Mouse (Mus musculus) MEL (cell line): Measurements from ENCODE around the gene 4931406P16Rik. TPM values are rescaled to one million over a fixed set of nuclear protein-coding genes. Genes with fewer than 3 reads are reported as not detected.

Experiments used
- DNase-seq: peaks from one replicate; pipeline ENCODE4 v3.0.0; 2011; ENCODE audit warnings: low read depth, low spot score
- H3K27ac ChIP-seq: 2 replicates; pipeline ENCODE4 v1.5.1; 2012; ENCODE audit warnings: low read depth, mild to moderate bottlenecking, control low read depth, low read length, moderate library complexity; ENCODE audit not compliant: control insufficient read depth
- H3K27me3 ChIP-seq, 2 experiments: fragments of 150-350 bp in 1 of 2; sonication (generic) in 1 of 2; 2 replicates each; pipeline ENCODE4 v1.6.1; 2012; ENCODE audit warnings: low read length in 2 of 2, mild to moderate bottlenecking in 2 of 2, improper control_type of control experiment in 1 of 2, moderate library complexity in 1 of 2; ENCODE audit not compliant: insufficient read depth in 2 of 2, control insufficient read depth in 1 of 2
- H3K36me3 ChIP-seq, 2 experiments: 2 replicates each; pipeline ENCODE4 v1.6.1; 2012 to 2014; ENCODE audit warnings: low read length in 2 of 2, improper control_type of control experiment in 1 of 2, inconsistent platforms in 1 of 2, mild to moderate bottlenecking in 1 of 2; ENCODE audit not compliant: insufficient read depth in 2 of 2, control insufficient read depth in 1 of 2
- H3K4me1 ChIP-seq, 2 experiments: fragments of 150-350 bp in 1 of 2; sonication (generic) in 1 of 2; 2 replicates each; pipeline ENCODE4 v1.6.1; 2012; ENCODE audit warnings: low read length in 2 of 2, improper control_type of control experiment in 1 of 2, mild to moderate bottlenecking in 1 of 2; ENCODE audit not compliant: insufficient read depth in 2 of 2, control insufficient read depth in 1 of 2
- H3K4me3 ChIP-seq, 2 experiments: fragments of 150-350 bp in 1 of 2; sonication (generic) in 1 of 2; 2 replicates each; pipeline ENCODE4 v1.5.1; 2012; ENCODE audit warnings: low read depth in 2 of 2, low read length in 2 of 2, mild to moderate bottlenecking in 2 of 2, moderate library complexity in 2 of 2, control low read depth in 1 of 2, improper control_type of control experiment in 1 of 2; ENCODE audit not compliant: control insufficient read depth in 1 of 2, insufficient read depth in 1 of 2
- H3K79me2 ChIP-seq: 2 replicates; pipeline ENCODE4 v1.6.1; 2012; ENCODE audit warnings: mild to moderate bottlenecking, low read length, moderate library complexity; ENCODE audit not compliant: control insufficient read depth, poor library complexity, insufficient read depth
- H3K9ac ChIP-seq: 2 replicates; pipeline ENCODE4 v1.6.1; 2012; ENCODE audit warnings: low read depth, mild to moderate bottlenecking, control low read depth, low read length, moderate library complexity; ENCODE audit not compliant: control insufficient read depth, poor library complexity, severe bottlenecking
- H3K9me3 ChIP-seq: fragments of 150-350 bp; sonication (generic); replicated peaks from 2 replicates; pipeline ENCODE4 v1.6.1; 2012; ENCODE audit warnings: mild to moderate bottlenecking, low read length, improper control_type of control experiment, moderate library complexity; ENCODE audit not compliant: insufficient read depth
- BHLHE40 ChIP-seq: IDR thresholded peaks from 2 replicates; pipeline ENCODE4 v1.6.1; 2012; ENCODE audit warnings: low read depth, mild to moderate bottlenecking, inconsistent platforms, low read length, improper control_type of control experiment, borderline replicate concordance
- CTCF ChIP-seq, 3 experiments: IDR thresholded peaks in 2 of 3; conservative IDR thresholded peaks in 1 of 3; 2 replicates each; pipeline ENCODE4 v1.5.1; 2011 to 2012; ENCODE audit warnings: low read length in 3 of 3, low read depth in 2 of 3, mild to moderate bottlenecking in 2 of 3, improper control_type of control experiment in 1 of 3, inconsistent platforms in 1 of 3, mixed read lengths in 1 of 3, moderate library complexity in 1 of 3; ENCODE audit not compliant: control insufficient read depth in 1 of 3, insufficient read depth in 1 of 3, poor library complexity in 1 of 3, severe bottlenecking in 1 of 3
- ELF1 ChIP-seq: IDR thresholded peaks from 2 replicates; pipeline ENCODE4 v1.6.1; 2014; ENCODE audit warnings: low read depth, mild to moderate bottlenecking, inconsistent platforms, low read length, improper control_type of control experiment, moderate library complexity
- JUND ChIP-seq: IDR thresholded peaks from 2 replicates; pipeline ENCODE4 v1.6.1; 2011; ENCODE audit warnings: low read depth, mild to moderate bottlenecking, improper control_type of control experiment, low read length
- MAFK ChIP-seq: IDR thresholded peaks from 2 replicates; pipeline ENCODE4 v1.6.1; 2011; ENCODE audit warnings: low read depth, mild to moderate bottlenecking, low read length, improper control_type of control experiment, borderline replicate concordance
- MYB ChIP-seq: IDR thresholded peaks from 2 replicates; pipeline ENCODE4 v1.6.1; 2011; ENCODE audit warnings: mild to moderate bottlenecking, low read depth, low read length, improper control_type of control experiment
- RAD21 ChIP-seq: IDR thresholded peaks from 2 replicates; pipeline ENCODE4 v1.6.1; 2011; ENCODE audit warnings: mild to moderate bottlenecking, low read depth, low read length, improper control_type of control experiment
- SIN3A ChIP-seq: IDR thresholded peaks from 2 replicates; pipeline ENCODE4 v1.6.1; 2012; ENCODE audit warnings: low read length, improper control_type of control experiment, inconsistent platforms
- SMC3 ChIP-seq: IDR thresholded peaks from 2 replicates; pipeline ENCODE4 v1.6.1; 2011; ENCODE audit warnings: low read depth, low read length, improper control_type of control experiment
- UBTF ChIP-seq: IDR thresholded peaks from 2 replicates; pipeline ENCODE4 v1.6.1; 2012; ENCODE audit warnings: low read depth, mild to moderate bottlenecking, inconsistent platforms, low read length, improper control_type of control experiment, moderate library complexity, borderline replicate concordance; ENCODE audit not compliant: insufficient read depth
- USF2 ChIP-seq, 2 experiments: IDR thresholded peaks; 2 replicates each; pipeline ENCODE4 v1.6.1; 2011 to 2012; ENCODE audit warnings: improper control_type of control experiment in 2 of 2, low read length in 2 of 2, borderline replicate concordance in 1 of 2, inconsistent platforms in 1 of 2, low read depth in 1 of 2, mild to moderate bottlenecking in 1 of 2; ENCODE audit not compliant: insufficient read depth in 1 of 2
- polyA plus RNA-seq, 2 experiments: library from polyadenylated mRNA; stranded (reverse) in 1 of 2; unstranded in 1 of 2; fragments of >175 nt in 1 of 2; fragments of >200 nt in 1 of 2; gene quantifications; 2 replicates each; pipeline versions ENCODE4 v1.2.1 to v1.2.4; 2012; ENCODE audit warnings: low replicate concordance in 2 of 2, low read depth in 1 of 2; ENCODE audit not compliant: insufficient read length in 2 of 2, insufficient read depth in 1 of 2, missing spikeins in 1 of 2
- total RNA-seq: library from RNA; depleted of rRNA; stranded (reverse); fragments of 300-350 nt; gene quantifications from 2 replicates; pipeline ENCODE4 v1.2.3, GENCODE M21; 2012

Gene 4931406P16Rik
- total and polyA plus RNA-seq, 3 experiments, result 7.8 to 18.0 TPM; not detected in 1

GRCm38 (mm10) chr7:34313443-34313875 lies at the start of gene 4931406P16Rik (continued):
- TF ChIP-seq BHLHE40, result peak; percentile 45; the same call in 1 of the 2 replicates
- no peak for TF ChIP-seq UBTF
- TF ChIP-seq, all 39 proteins: peak for 12

GRCm38 (mm10) chr7:34355629-34356028 lies 42.3 kb upstream of the 4931406P16Rik start:
- H3K36me3 ChIP-seq, result peaks cover 3 to 49% of the 10 kb centered on the region in 2 experiments; a peak in 2 of 4 replicates
- H3K27me3 ChIP-seq, result no peaks in the 10 kb centered on the region
- no peaks in the 10 kb centered on the region for H3K9me3 ChIP-seq
- no peak overlapping the region for H3K27ac ChIP-seq
- H3K4me1 ChIP-seq, result peaks cover 0 to 3% of the 10 kb centered on the region in 2 experiments; a peak in 1 of 4 replicates
- no peak overlapping the region for H3K4me3 ChIP-seq
- peak; percentile 44 for DNase-seq
- no peak overlapping the region for H3K9ac ChIP-seq
- no peaks in the 10 kb centered on the region for H3K79me2 ChIP-seq
- peak; percentile 22; the same call in 1 of the 2 replicates for TF ChIP-seq SMC3
- TF ChIP-seq MAFK, result no peak
- TF ChIP-seq RAD21, result peak; percentile 47
- peak in 2 of 3 experiments; percentile 21 to 51; a peak in 2 of 6 replicates for TF ChIP-seq CTCF (IDR thresholded peaks at IDR 0.05 in 2 of 3, conservative IDR thresholded peaks at IDR 0.05 in 1 of 3; ENCODE audit: control insufficient read depth in 1 of 3, insufficient read depth in 1 of 3, low read depth in 2 of 3, low read length in 3 of 3, poor library complexity in 1 of 3, severe bottlenecking in 1 of 3)
- TF ChIP-seq, all 39 proteins: peak for 3

DNA sequence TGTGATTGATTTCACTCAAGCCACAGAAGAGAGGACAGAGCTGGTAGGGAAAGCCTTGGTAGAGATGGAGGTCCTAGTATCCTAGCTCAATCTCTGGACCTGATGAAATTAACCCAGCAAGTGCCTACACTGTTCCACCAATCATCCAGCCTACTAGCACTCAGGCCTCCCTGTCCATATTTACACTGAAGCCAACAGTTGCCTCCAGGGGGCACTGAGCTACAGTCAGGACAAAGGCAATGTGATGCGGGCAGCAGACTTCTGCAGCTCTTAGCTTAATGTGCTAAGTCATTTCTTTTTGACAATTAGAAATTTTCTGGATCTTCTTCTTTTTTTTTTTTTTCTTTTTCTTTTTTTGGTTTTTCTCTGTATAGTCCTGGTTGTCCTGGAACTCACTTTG lies 38.6 kb upstream of the 4931406P16Rik start:
- Histone ChIP-seq H3K79me2 (no peaks in the 10 kb centered on the region), H3K27me3 (no peaks in the 10 kb centered on the region), H3K4me1 (peaks cover 11 to 15% of the 10 kb centered on the region in 2 experiments), H3K9ac (no peak overlapping the region), H3K36me3 (peaks cover 25 to 61% of the 10 kb centered on the region in 2 experiments), H3K9me3 (no peaks in the 10 kb centered on the region), H3K27ac (no peak overlapping the region), H3K4me3 (no peak overlapping the region)
- TF ChIP-seq SIN3A (no peak), CTCF (IDR thresholded peaks at IDR 0.05 in 2 of 3, conservative IDR thresholded peaks at IDR 0.05 in 1 of 3; ENCODE audit: control insufficient read depth in 1 of 3, insufficient read depth in 1 of 3, low read depth in 2 of 3, low read length in 3 of 3, poor library complexity in 1 of 3, severe bottlenecking in 1 of 3) (peak; percentile 21 to 55 (median 41); a peak in 5 of 6 replicates), ELF1 (no peak), SMC3 (no peak), USF2 (IDR thresholded peaks at IDR 0.05; ENCODE audit: borderline replicate concordance in 1 of 2, insufficient read depth in 1 of 2, low read depth in 1 of 2, low read length in 2 of 2) (no peak), JUND (no peak)
- DNase-seq, result peak; percentile 38

DNA sequence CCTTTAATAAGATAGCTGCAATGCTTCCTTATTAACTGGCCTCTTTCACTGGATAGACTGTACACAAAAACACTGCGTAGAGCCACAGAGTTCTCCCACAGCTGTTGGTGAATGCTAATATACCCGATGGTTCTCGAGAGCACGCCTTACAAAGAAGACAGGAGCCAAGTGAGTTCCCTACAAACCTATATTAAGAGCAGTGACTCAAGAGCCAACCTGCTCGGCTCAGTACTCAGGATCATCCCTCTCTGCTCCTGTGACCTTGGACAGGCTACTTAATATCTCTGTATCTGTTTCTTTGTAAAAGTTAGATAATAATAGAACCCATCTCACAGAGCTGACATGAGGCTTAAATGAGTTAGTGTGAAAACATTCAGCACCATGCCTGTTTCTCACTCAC lies 36.8 kb upstream of the 4931406P16Rik start:
- H3K36me3 ChIP-seq, result peaks cover 29 to 62% of the 10 kb centered on the region in 2 experiments
- H3K9me3 ChIP-seq, result no peaks in the 10 kb centered on the region
- H3K9ac ChIP-seq, result no peak overlapping the region
- H3K27me3 ChIP-seq, result no peaks in the 10 kb centered on the region
- H3K79me2 ChIP-seq, result no peaks in the 10 kb centered on the region
- H3K4me1 ChIP-seq, result peaks cover 11 to 20% of the 10 kb centered on the region in 2 experiments
- TF ChIP-seq BHLHE40 (no peak), MYB (no peak)
- TF ChIP-seq, all 39 proteins: peak for 0
- Histone ChIP-seq H3K27ac (no peak overlapping the region), H3K4me3 (no peak overlapping the region)
- DNase-seq, result no peak
